Mouse (Mus musculus): ENCODE measurements around the gene Mast1. TPM values are rescaled to one million over a fixed set of nuclear protein-coding genes. Genes with fewer than 3 reads are reported as not detected.
A peak's percentile ranks its signal among the peaks of the same experiment; 100 is the strongest.

The Mast1 gene
- total RNA-seq, 2 experiments from 2014 or later: 2.1 to 3.1 TPM

GRCm38 (mm10) chr8:84944478-84945160 lies 7.5 kb upstream of the Mast1 start:
- DNase-seq (ENCODE audit: low spot score in 2 of 2): no peak

GRCm38 (mm10) chr8:84943699-84944098 lies 6.5 kb upstream of the Mast1 start:
- no peak for DNase-seq (ENCODE audit: low spot score in 2 of 2)

DNA sequence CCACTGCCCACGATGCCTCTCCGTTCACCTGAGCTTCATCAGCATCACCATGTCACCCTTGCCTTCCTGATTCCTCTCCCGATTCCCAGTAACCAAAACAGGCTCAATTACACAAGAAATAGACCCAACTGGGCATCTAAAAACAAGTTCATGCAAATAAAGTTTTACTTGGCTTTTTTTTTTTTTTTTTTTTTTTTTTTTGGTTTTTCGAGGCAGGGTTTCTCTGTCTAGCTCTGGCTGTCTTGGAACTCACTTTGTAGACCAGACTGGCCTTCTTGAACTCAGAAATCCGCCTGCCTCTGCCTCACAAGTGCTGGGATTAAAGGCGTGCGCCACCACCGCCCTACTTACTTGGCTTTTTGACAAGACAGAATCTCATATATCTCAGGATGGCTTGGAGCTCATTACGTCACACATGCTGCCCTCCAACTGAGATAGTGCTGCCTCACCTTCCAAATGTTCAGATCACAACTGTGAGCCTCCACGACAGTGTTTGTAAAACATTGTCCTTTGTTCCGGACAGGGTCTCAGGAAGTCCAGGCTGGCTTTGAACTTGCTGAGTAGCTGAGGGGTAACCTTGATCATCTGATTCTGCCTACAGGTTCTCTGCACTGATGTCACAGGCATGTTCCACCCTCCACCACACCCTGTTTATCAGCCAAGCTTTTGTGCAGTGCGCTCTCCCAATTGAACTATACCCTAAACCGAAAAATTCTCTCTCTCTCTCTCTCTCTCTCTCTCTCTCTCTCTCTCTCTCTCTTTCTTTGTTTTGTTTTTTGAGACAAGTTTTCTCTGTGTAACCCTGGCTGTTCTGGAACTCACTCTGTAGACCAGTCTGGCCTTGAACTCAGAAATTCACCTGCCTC lies 694 bp upstream of the Mast1 start:
- DNase-seq (ENCODE audit: low spot score in 2 of 2): no peak

- no peak for DNase-seq (ENCODE audit: low spot score in 2 of 2)
These were observed 858 bp downstream of the Mast1 start for GRCm38 (mm10) chr8:84936041-84936961.

DNA sequence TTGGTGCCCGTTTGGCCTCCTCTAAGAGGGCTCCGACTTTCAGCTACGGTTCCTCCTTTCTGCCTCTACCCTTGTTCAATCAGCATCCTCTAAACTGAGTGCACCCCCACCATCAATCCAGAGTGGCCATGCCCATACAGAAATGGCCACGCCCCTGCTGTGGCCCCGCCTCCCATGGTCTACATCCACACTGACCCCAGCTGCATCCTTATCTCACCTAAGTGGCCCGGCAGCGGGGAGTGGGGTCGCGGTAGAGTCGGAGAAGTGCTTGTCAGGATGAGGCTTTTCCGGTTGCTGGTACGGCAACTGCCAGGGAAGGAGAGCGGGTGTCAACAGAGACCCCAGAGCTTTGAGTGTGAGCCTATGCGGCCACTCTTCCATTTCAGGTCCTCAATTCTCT lies 1.7 kb downstream of the Mast1 start:
- DNase-seq (ENCODE audit: low spot score in 2 of 2): no peak

DNA sequence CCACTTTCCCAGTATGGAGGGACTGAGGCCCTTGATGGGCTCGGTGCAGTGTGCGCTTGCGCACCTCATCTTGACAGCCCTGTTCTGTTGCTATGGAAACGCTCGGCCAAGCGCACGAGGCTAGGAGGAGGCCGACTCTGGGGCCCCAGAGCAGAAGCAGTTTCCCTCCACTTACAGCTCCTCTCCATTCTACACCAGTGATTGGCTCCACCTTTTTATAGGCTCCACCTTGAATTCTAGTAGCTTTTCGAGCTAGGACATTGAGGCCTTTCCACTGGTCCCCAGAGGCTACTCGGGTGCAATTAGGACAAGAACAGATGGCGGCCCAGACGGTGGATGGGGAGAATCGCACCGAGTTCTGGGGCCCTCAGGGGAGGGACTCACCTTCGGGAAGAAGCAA lies 2.3 kb downstream of the Mast1 start:
- no peak for DNase-seq (ENCODE audit: low spot score in 2 of 2)

- DNase-seq (ENCODE audit: low spot score in 2 of 2): no peak
These were observed 3.2 kb downstream of the Mast1 start for GRCm38 (mm10) chr8:84933767-84934559.

GRCm38 (mm10) chr8:84930582-84930981 lies 6.6 kb downstream of the Mast1 start:
- DNase-seq (ENCODE audit: low spot score in 2 of 2): no peak

- DNase-seq (ENCODE audit: low spot score in 2 of 2): peak; percentile 67 to 70
These were observed 8.5 kb downstream of the Mast1 start for GRCm38 (mm10) chr8:84928456-84929306.

DNA sequence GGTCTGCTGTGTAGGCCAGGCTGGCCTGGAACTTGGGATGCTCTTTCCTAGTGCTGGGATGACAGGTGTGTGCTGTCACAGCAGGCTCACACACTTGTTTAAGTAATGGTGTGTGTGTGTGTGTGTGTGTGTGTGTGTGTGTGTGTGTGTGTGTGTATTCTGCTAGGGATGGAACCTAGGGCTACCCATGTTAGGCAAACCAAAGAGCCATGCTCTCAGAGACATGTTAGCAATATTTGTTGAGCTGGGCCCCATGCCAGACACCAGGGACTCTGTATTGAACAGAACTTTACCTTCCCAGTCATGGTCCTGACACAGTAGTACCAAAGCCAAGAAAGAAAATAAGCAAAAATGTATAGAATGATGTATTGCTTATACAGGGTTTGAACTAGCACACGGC lies 9.6 kb downstream of the Mast1 start:
- DNase-seq (ENCODE audit: low spot score in 2 of 2): no peak

DNA sequence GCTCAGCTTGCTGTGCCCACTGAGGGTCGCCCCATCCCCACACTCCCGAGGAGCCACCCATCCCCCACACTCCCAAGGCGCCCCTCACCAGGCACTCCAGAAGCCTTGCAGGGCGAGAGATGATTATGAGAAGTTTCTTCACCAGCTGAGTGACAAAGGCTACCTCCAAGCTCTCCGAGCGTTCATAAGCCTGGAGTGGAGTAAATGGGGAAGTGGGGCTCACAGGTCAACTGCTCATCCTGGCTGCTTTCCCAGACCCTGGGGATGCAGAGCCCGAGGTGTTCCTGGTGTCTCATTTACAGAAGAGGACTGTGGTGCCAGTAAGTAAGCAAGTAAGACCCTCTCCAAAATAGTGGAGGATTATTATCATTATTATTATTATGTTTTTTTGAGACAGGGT lies 11.6 kb downstream of the Mast1 start:
- DNase-seq (ENCODE audit: low spot score in 2 of 2): no peak

DNA sequence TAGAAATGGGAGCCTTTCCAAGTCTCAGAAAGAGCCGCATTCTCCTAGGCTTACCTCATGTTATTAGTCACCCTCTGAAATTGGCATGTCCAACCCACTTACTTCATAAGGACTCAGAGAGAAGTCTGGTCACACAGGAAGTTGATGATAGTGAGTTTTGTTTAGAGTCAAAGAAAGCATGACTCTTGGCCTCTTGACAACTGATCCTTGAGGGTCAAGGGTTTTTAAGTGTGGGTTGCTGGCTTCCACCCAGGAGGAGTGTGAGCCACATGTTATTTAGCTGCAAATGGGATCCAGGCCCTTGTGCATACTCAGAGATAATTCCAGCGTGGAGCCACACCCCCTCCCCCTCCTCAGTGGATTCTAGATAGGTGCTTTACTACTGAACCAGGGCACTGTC lies 15.6 kb downstream of the Mast1 start:
- no peak for DNase-seq (ENCODE audit: low spot score in 2 of 2)

- no peak for DNase-seq (ENCODE audit: low spot score in 2 of 2)
These were observed 18.5 kb downstream of the Mast1 start for GRCm38 (mm10) chr8:84918646-84919045.

- DNase-seq (ENCODE audit: low spot score in 2 of 2): no peak
These were observed 19.4 kb downstream of the Mast1 start for GRCm38 (mm10) chr8:84917781-84918180.

GRCm38 (mm10) chr8:84915269-84915668 lies 21.9 kb downstream of the Mast1 start:
- no peak for DNase-seq (ENCODE audit: low spot score in 2 of 2)

GRCm38 (mm10) chr8:84913960-84914359 lies 23.2 kb downstream of the Mast1 start:
- no peak for DNase-seq (ENCODE audit: low spot score in 2 of 2)

GRCm38 (mm10) chr8:84913502-84913900 lies 23.7 kb downstream of the Mast1 start:
- DNase-seq (ENCODE audit: low spot score in 2 of 2): no peak

GRCm38 (mm10) chr8:84912895-84913501 lies 24.2 kb downstream of the Mast1 start:
- DNase-seq (ENCODE audit: low spot score in 2 of 2): peak; percentile 62 to 67

GRCm38 (mm10) chr8:84912391-84912790 lies 24.8 kb downstream of the Mast1 start:
- DNase-seq (ENCODE audit: low spot score in 2 of 2): no peak
